In genomic region chr4:87701024-87701423, GRCm38 (mm10) we compare ENCODE assay signal across 22 mouse cellular contexts.
A peak's percentile ranks its signal among the peaks of the same experiment; 100 is the strongest.
DNase-seq lines count a peak whose midpoint lies in the region; ATAC-seq lines count a peak whose summit lies in the region.
"Had no signal": no experiment of that assay in that cellular context is flagged by ENCODE, and none has a peak within 500 bp of the region (broad histone marks: within the 10 kb centered on the region; RNA-seq: fewer than 3 reads in every experiment).

No protein-coding gene starts in this region.

- no peaks in the 10 kb centered on the region for H3K27me3 ChIP-seq in heart, embryonic 12.5 days (replicated peaks)
- H3K27me3 ChIP-seq: CH12.LX, Patski had no signal

- no peak overlapping the region for H3K4me2 ChIP-seq in heart, embryonic 12.5 days

- 0 out of 2 replicates have a peak, but pooled peaks have one; percentile 22 for ATAC-seq in common myeloid progenitor, adult 5-6 weeks (replicated peaks; ENCODE audit: low read depth, poor library complexity, severe bottlenecking)
- ATAC-seq in granulocyte monocyte progenitor cell, adult 5-6 weeks (replicated peaks; ENCODE audit: poor library complexity, severe bottlenecking), result peak; percentile 64
- peak; percentile 38; the same call in 1 of the 2 replicates for ATAC-seq in megakaryocyte, adult 5-6 weeks (ENCODE audit: poor library complexity, severe bottlenecking)
- ATAC-seq in megakaryocyte progenitor cell, adult 5-6 weeks (replicated peaks; ENCODE audit: poor library complexity), result peak; percentile 52
- no peak for ATAC-seq in heart, embryonic 12.5 days (ENCODE audit: insufficient number of reproducible peaks, low FRiP score)
- ATAC-seq: activated CD4-positive, CD25-positive, alpha-beta regulatory T cell, adult 4 months; CD4-positive, CD25-positive, alpha-beta regulatory T cell, adult 4 months; Patski had no signal

- WGBS in heart, embryonic 12.5 days, result 64% methylated on average over 4 of the region's 4 CpGs

- DNase-seq in embryo, embryonic 9.5 days (ENCODE audit: extremely low spot score), result no peak
- no peak for DNase-seq in layer of hippocampus, adult 8-10 months (ENCODE audit: low spot score in 2 of 2)
- no peak for DNase-seq in thymus, postnatal 14 days
- DNase-seq: adrenal gland, adult 2 months; adrenal gland, adult 8-10 months; adrenal gland, postnatal 10 days; adrenal gland, postnatal 14 days; adrenal gland, postnatal 25 days; adrenal gland, postnatal 36 days; B cell, adult 2 months; cerebellum, adult 11 months; cerebellum, adult 11-12 months had no signal

- no peaks in the 10 kb centered on the region for H3K36me3 ChIP-seq in heart, embryonic 12.5 days
- H3K36me3 ChIP-seq: G1E had no signal

- H3K9ac ChIP-seq in heart, embryonic 12.5 days, result no peak overlapping the region

- H3K27ac ChIP-seq in heart, embryonic 12.5 days (ENCODE audit: poor library complexity, severe bottlenecking), result no peak overlapping the region

- H3K9me3 ChIP-seq in heart, embryonic 12.5 days (replicated peaks), result 0 out of 2 replicates have a peak, but pooled peaks cover 4% of the 10 kb centered on the region
- H3K9me3 ChIP-seq: G1E had no signal

- no peak overlapping the region for H3K4me3 ChIP-seq in heart, embryonic 12.5 days

- peaks cover 7% of the 10 kb centered on the region for H3K4me1 ChIP-seq in heart, embryonic 12.5 days (replicated peaks)
